In genomic region chr2:165296571-165296970, GRCm38 (mm10) we compare ENCODE assay signal across 15 mouse cellular contexts. TPM values are rescaled to one million over a fixed set of nuclear protein-coding genes. Genes with fewer than 3 reads are reported as not detected.
A peak's percentile ranks its signal among the peaks of the same experiment; 100 is the strongest.
DNase-seq lines count a peak whose midpoint lies in the region; ATAC-seq lines count a peak whose summit lies in the region.
"Had no signal": no experiment of that assay in that cellular context is flagged by ENCODE, and none has a peak within 500 bp of the region (broad histone marks: within the 10 kb centered on the region; RNA-seq: fewer than 3 reads in every experiment).

No protein-coding gene starts in this region.

- H3K4me2 ChIP-seq in heart, embryonic 12.5 days: no peak overlapping the region
- no peak overlapping the region for H3K4me2 ChIP-seq in limb, embryonic 13.5 days (replicated peaks)
- no peak overlapping the region for H3K4me2 ChIP-seq in forebrain, embryonic 15.5 days (replicated peaks)
- no peak overlapping the region for H3K4me2 ChIP-seq in midbrain, embryonic 11.5 days
- H3K4me2 ChIP-seq: hindbrain, embryonic 15.5 days; limb, embryonic 12.5 days; liver, embryonic 15.5 days had no signal

- H3K4me1 ChIP-seq in heart, embryonic 12.5 days (replicated peaks): no peaks in the 10 kb centered on the region
- H3K4me1 ChIP-seq in limb, embryonic 13.5 days: no peaks in the 10 kb centered on the region
- H3K4me1 ChIP-seq in limb, embryonic 10.5 days: no peaks in the 10 kb centered on the region
- H3K4me1 ChIP-seq in forebrain, embryonic 15.5 days: peaks cover 15% of the 10 kb centered on the region
- no peaks in the 10 kb centered on the region for H3K4me1 ChIP-seq in midbrain, embryonic 11.5 days (ENCODE audit: control insufficient read depth, insufficient read depth, low read length)
- H3K4me1 ChIP-seq: limb, embryonic 12.5 days; liver, embryonic 15.5 days had no signal

- no peak overlapping the region for H3K9ac ChIP-seq in heart, embryonic 12.5 days
- H3K9ac ChIP-seq in limb, embryonic 13.5 days: no peak overlapping the region
- H3K9ac ChIP-seq in forebrain, embryonic 15.5 days (replicated peaks): no peak overlapping the region
- H3K9ac ChIP-seq in midbrain, embryonic 11.5 days (ENCODE audit: low read length): no peak overlapping the region
- H3K9ac ChIP-seq: hindbrain, embryonic 15.5 days; limb, embryonic 12.5 days; liver, embryonic 15.5 days had no signal

- WGBS in heart, embryonic 12.5 days: 85% methylated on average over 18 of the region's 18 CpGs
- 87% methylated on average over 18 of the region's 18 CpGs for WGBS in limb, embryonic 13.5 days
- 92% methylated on average over 18 of the region's 18 CpGs for WGBS in limb, embryonic 10.5 days
- 93% methylated on average over 18 of the region's 18 CpGs for WGBS in forebrain, embryonic 15.5 days
- WGBS in midbrain, embryonic 11.5 days: 89% methylated on average over 18 of the region's 18 CpGs

- no peak overlapping the region for H3K27ac ChIP-seq in heart, embryonic 12.5 days (ENCODE audit: poor library complexity, severe bottlenecking)
- no peak overlapping the region for H3K27ac ChIP-seq in limb, embryonic 13.5 days
- H3K27ac ChIP-seq in limb, embryonic 10.5 days: no peak overlapping the region
- no peak overlapping the region for H3K27ac ChIP-seq in forebrain, embryonic 15.5 days (replicated peaks)
- H3K27ac ChIP-seq in midbrain, embryonic 11.5 days (ENCODE audit: low read depth, low read length): no peak overlapping the region
- H3K27ac ChIP-seq: hindbrain, embryonic 15.5 days; left cerebral cortex, adult 2 months; limb, embryonic 12.5 days; liver, embryonic 15.5 days; midbrain, embryonic 10.5 days had no signal

- H3K4me3 ChIP-seq in heart, embryonic 12.5 days: no peak overlapping the region
- no peak overlapping the region for H3K4me3 ChIP-seq in limb, embryonic 13.5 days
- H3K4me3 ChIP-seq in limb, embryonic 10.5 days: no peak overlapping the region
- no peak overlapping the region for H3K4me3 ChIP-seq in forebrain, embryonic 15.5 days
- H3K4me3 ChIP-seq in midbrain, embryonic 11.5 days (ENCODE audit: low read depth, low read length): no peak overlapping the region
- H3K4me3 ChIP-seq: hindbrain, embryonic 15.5 days; left cerebral cortex, adult 2 months; limb, embryonic 12.5 days; liver, embryonic 15.5 days; midbrain, embryonic 10.5 days had no signal

- peak; percentile 51 to 61 for DNase-seq in heart, adult 18-20 months
- DNase-seq in limb, embryonic 10.5 days (ENCODE audit: low spot score): no peak
- DNase-seq in gastrocnemius, postnatal 25 days: peak; percentile 58
- DNase-seq in left cerebral cortex, adult 18-20 months (ENCODE audit: low spot score in 2 of 2): no peak
- no peak for DNase-seq in midbrain, embryonic 11.5 days (ENCODE audit: low spot score, missing footprints)
- DNase-seq: lung, postnatal 10 days had no signal

- ATAC-seq in heart, embryonic 12.5 days (ENCODE audit: insufficient number of reproducible peaks, low FRiP score): no peak
- peak; percentile 40; the same call in 1 of the 2 replicates for ATAC-seq in limb, embryonic 13.5 days (ENCODE audit: low FRiP score, low read depth)
- ATAC-seq in forebrain, embryonic 15.5 days (replicated peaks): no peak
- no peak for ATAC-seq in midbrain, embryonic 11.5 days (ENCODE audit: low FRiP score)
- ATAC-seq: forebrain, embryonic 14.5 days had no signal

- no peaks in the 10 kb centered on the region for H3K27me3 ChIP-seq in heart, embryonic 12.5 days (replicated peaks)
- no peaks in the 10 kb centered on the region for H3K27me3 ChIP-seq in limb, embryonic 13.5 days
- H3K27me3 ChIP-seq in limb, embryonic 10.5 days (ENCODE audit: low read depth, poor library complexity, severe bottlenecking): no peaks in the 10 kb centered on the region
- H3K27me3 ChIP-seq in forebrain, embryonic 15.5 days: no peaks in the 10 kb centered on the region
- no peaks in the 10 kb centered on the region for H3K27me3 ChIP-seq in midbrain, embryonic 11.5 days (ENCODE audit: control insufficient read depth, insufficient read depth, low read length)
- H3K27me3 ChIP-seq: hindbrain, embryonic 15.5 days; limb, embryonic 12.5 days; liver, embryonic 15.5 days had no signal

- no peaks in the 10 kb centered on the region for H3K9me3 ChIP-seq in heart, embryonic 12.5 days (replicated peaks)
- H3K9me3 ChIP-seq in limb, embryonic 13.5 days: no peaks in the 10 kb centered on the region
- no peaks in the 10 kb centered on the region for H3K9me3 ChIP-seq in limb, embryonic 10.5 days (replicated peaks)
- no peaks in the 10 kb centered on the region for H3K9me3 ChIP-seq in forebrain, embryonic 15.5 days
- no peaks in the 10 kb centered on the region for H3K9me3 ChIP-seq in midbrain, embryonic 11.5 days (ENCODE audit: control insufficient read depth, low read length)
- H3K9me3 ChIP-seq: hindbrain, embryonic 15.5 days; limb, embryonic 12.5 days; liver, embryonic 15.5 days; midbrain, embryonic 10.5 days had no signal

- H3K36me3 ChIP-seq in heart, embryonic 12.5 days: peaks cover 91% of the 10 kb centered on the region
- H3K36me3 ChIP-seq in limb, embryonic 13.5 days: peaks cover 96% of the 10 kb centered on the region
- H3K36me3 ChIP-seq in limb, embryonic 10.5 days: peaks cover 98% of the 10 kb centered on the region
- H3K36me3 ChIP-seq in forebrain, embryonic 15.5 days: peaks cover 60% of the 10 kb centered on the region
- H3K36me3 ChIP-seq in midbrain, embryonic 11.5 days (ENCODE audit: control insufficient read depth, insufficient read depth, low read length): peaks cover 22% of the 10 kb centered on the region; the same call in 1 of the 2 replicates

RNA-seq across cellular contexts. Expression of gene Slc35c2, which starts 8.9 kb away (rescaled TPM):
- 10 to 100 TPM; 16.3 to 18.0 TPM for total RNA-seq in heart, adult 18-20 months (2021)
- 39.7 and 40.6 TPM in 2 replicates for polyA plus RNA-seq in heart, embryonic 12.5 days (2016; fragmentation: Nextera tagmentation; extraction: Ambion mirVana)
- polyA plus RNA-seq in limb, embryonic 13.5 days (2015; fragmentation: Nextera tagmentation; extraction: Ambion mirVana): 56.3 and 56.4 TPM in 2 replicates
- 61.3 and 65.5 TPM in 2 replicates for polyA plus RNA-seq in limb, embryonic 10.5 days (2016; fragmentation: Nextera tagmentation; extraction: Ambion mirVana)
- total RNA-seq in gastrocnemius, postnatal 25 days (2021): 10 to 100 TPM; 16.0 to 17.0 TPM
- 10 to 100 TPM; 58.2 to 60.6 TPM for total RNA-seq in left cerebral cortex, adult 18-20 months (2021)
- polyA plus RNA-seq in forebrain, embryonic 15.5 days (2015; fragmentation: Nextera tagmentation; extraction: Ambion mirVana): 61.4 and 68.7 TPM in 2 replicates
- 49.5 and 49.7 TPM in 2 replicates for polyA plus RNA-seq in midbrain, embryonic 11.5 days (2014; fragmentation: Nextera tagmentation; extraction: Ambion mirVana)

RNA-seq across cellular contexts. Expression of gene Elmo2, which starts 29.7 kb away (rescaled TPM):
- total RNA-seq in heart, adult 18-20 months (2021): 10 to 100 TPM; 14.8 to 21.1 TPM
- 47.1 TPM in 2 replicates for polyA plus RNA-seq in heart, embryonic 12.5 days (2016; fragmentation: Nextera tagmentation; extraction: Ambion mirVana)
- 83.0 and 86.4 TPM in 2 replicates for polyA plus RNA-seq in limb, embryonic 13.5 days (2015; fragmentation: Nextera tagmentation; extraction: Ambion mirVana)
- 76.9 and 94.2 TPM in 2 replicates for polyA plus RNA-seq in limb, embryonic 10.5 days (2016; fragmentation: Nextera tagmentation; extraction: Ambion mirVana)
- total RNA-seq in gastrocnemius, postnatal 25 days (2021): 10 to 100 TPM; 12.7 to 13.4 TPM
- total RNA-seq in left cerebral cortex, adult 18-20 months (2021): 100 to 1,000 TPM; 145 to 166 TPM
- 99.6 and 101 TPM in 2 replicates for polyA plus RNA-seq in forebrain, embryonic 15.5 days (2015; fragmentation: Nextera tagmentation; extraction: Ambion mirVana)
- 79.9 and 83.1 TPM in 2 replicates for polyA plus RNA-seq in midbrain, embryonic 11.5 days (2014; fragmentation: Nextera tagmentation; extraction: Ambion mirVana)

Comparison
In these comparisons a context has a peak if more than half of its experiments do, and no peak if none do; other contexts are left out.
1. DNase-seq: peak in heart, adult 18-20 months (2 of 2) and gastrocnemius, postnatal 25 days (single experiment); none in limb, embryonic 10.5 days (single experiment), left cerebral cortex, adult 18-20 months (0 of 2) and midbrain, embryonic 11.5 days (single experiment).